Mouse (Mus musculus): ENCODE results near the gene Ikbkg.

Gene Ikbkg

DNA sequence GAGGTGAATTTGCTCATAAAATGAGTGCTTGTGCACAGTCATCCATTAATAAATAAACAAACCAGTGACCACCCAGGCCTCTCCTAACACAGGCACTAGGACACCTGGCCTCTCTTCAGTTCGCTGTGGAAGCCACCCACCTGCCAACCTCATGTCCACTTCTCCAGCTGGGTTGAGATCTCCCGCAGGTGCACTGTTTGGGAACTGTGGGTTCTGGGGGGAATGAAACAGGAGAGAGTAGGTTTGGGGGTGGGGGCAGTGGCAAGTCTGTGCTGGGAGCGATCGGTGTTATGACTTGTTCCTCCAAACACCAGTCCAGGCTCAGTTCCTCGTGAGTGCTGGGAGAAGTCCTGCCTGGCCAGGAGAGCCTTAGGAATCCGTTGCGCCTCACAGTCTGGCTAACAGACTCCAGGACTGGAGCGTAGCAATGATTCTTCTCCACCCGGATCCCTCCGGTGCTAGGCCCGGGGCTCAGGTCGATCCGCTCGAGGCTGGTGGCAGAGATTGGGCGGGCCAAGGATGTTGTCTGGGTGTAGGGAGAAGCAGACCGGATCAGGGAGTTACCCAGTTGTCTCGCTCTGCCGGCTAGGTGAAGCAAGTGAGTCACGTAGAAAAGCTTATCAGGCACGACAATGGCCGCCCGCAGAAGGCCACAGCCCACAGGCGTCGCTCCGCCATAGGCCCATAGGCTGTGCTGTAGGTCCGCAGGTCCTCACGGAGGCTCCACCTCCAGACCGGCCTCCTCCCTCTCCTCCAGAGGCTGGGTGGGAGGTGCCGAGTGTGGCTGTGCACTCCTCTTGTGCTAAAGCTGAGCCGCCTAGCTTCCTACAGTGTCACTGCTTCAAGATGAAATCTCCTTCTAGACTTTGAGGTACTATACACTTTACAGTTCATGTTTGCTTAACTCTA is at the start of gene Ikbkg, which contains the start of gene Fam3a:
Gene Ikbkg (plus strand): TSS at position 756 of the 909 bp plus-strand sequence.
Gene Fam3a (minus strand): TSS at position 738 of the 909 bp plus-strand sequence.
- 10% methylated on average over 30 of the region's 30 CpGs for WGBS

- 11% methylated on average over 13 of the region's 13 CpGs for WGBS
Observed at GRCm38 (mm10) chrX:74352645-74353466, 40.2 kb upstream of the Ikbkg start.

DNA sequence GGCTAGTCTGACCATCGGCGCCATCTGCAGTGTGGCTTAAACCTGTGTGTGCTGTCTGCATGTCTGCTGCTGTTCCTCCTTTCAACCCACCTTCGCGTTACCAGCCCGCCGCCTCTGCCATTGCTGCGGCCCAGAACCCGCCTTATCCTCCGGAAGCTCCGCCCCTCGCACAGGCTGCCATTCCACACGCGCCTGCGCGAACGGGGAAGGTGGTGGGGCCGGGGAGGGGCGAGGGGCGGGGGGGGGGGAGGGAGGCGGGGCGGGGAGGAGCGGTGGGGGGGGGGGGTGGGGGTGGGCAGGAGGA is 39.7 kb upstream of the Ikbkg start, which contains the start of gene Lage3:
Gene Lage3 (minus strand): TSS at position 152 of the 304 bp plus-strand sequence.
- WGBS = 10% methylated on average over 11 of the region's 22 CpGs

- WGBS = 89% methylated on average over 3 of the region's 3 CpGs
Observed at GRCm38 (mm10) chrX:74357069-74357468, 36.0 kb upstream of the Ikbkg start.

- 60% methylated on average over 11 of the region's 11 CpGs for WGBS
Observed at GRCm38 (mm10) chrX:74359171-74359570, 33.9 kb upstream of the Ikbkg start.

GRCm38 (mm10) chrX:74367512-74367911 is 25.6 kb upstream of the Ikbkg start:
- 41% methylated on average over 10 of the region's 10 CpGs for WGBS

DNA sequence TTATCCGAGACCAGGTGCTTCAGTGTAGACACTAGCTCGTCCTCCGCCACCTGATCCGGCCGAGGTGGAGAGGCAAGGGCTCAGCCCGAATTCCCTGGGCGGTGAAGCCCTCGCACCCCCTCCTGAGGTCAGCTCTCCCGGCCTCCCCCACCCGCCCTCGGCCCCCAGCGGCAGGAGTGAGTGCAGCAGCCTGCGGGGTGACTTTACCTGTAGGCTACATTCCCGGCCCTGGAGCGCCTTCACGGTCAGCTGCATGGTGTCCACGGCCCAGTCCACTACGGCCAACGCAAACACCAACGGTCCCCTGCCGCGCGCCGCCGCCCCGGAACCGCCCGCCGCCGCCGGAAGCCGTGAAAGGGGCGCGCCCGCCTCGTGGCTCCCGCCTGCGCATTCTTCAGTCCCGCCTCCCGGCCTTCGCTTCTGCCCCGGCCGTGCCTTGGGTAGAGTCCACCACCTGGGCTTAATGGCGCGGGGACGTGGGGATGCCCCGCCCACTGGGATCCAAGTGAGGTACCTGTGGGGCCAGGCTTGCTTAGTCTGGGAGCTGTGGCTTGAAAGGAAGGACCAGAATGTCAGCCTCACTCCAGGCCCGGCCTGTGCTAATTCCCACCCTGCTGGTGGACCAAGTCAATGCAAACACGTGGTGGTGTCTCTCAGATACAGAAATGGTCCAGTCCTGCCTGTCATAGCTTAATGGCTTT is 24.7 kb upstream of the Ikbkg start:
- 4% methylated on average over 40 of the region's 49 CpGs for WGBS

- 4% methylated on average over 25 of the region's 32 CpGs for WGBS
Observed at GRCm38 (mm10) chrX:74372888-74373549, 20.1 kb upstream of the Ikbkg start, which contains the start of the genes Ubl4a and Slc10a3. Gene Ubl4a (minus strand): TSS chrX:74373218. Gene Slc10a3 (minus strand): TSS chrX:74373349.

GRCm38 (mm10) chrX:74384451-74384850 is 8.6 kb upstream of the Ikbkg start:
- WGBS = 72% methylated on average over 2 of the region's 2 CpGs

DNA sequence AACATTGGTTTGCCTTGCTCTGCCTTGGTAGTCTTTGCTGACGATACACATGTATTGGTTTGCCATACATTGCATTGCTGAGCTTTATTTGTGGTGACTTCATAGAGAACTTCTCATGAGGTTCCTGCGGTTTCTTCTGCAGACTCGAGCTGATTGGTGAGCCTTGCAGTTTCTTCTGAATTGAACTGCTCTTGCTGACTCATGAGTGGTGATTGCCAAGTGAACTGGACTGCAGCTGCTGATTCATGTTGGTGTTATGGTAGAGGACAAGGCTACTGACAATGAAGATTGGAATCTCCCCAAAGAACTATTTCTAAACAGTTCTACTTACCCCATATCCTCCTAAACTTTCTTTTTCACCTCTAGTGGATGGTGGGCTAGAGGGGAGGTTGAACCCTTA is 7.0 kb downstream of the Ikbkg start:
- 85% methylated on average over 3 of the region's 3 CpGs for WGBS

DNA sequence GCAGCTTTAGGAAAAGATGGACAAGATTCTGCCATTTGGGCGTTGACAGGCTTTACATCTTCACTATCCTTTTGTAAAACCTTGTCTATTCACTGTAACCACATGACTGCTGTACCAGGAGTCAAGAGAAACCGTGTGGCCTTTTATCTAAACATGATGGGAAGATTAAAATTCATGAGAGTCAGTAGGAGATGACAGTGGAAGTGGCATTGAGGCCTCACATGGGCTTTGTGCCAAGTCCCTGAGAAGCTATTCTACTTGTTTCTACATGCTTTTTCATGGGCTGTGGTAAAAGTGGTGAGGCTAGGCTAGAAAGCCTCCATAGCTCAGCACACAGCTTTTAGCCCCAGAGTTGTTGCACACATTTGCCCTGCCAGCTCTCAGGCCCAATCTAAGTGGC is 15.2 kb downstream of the Ikbkg start:
- 63% methylated on average over 2 of the region's 2 CpGs for WGBS

DNA sequence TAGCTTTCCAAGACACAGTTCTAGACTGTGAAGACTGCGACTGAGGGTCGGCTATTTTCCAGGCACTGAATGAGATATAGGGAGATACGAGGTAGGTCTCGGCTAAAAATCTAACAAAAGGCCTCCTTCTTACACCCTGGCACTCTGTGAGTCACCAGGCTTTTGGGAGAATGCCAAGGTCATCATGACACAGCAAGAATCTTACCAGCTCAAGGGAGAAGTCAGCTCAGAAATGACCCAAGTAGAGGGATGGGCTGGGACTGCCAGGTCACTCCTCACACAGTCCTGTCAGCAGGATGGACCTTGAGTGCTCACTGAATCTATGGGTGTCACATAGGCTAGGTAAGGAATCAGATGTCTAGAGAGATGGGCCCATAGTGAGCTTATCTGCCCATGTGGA is 32.1 kb downstream of the Ikbkg start:
- 68% methylated on average over 4 of the region's 4 CpGs for whole genome bisulfite sequencing

- WGBS = 85% methylated on average over 1 of the region's 1 CpGs
Observed at GRCm38 (mm10) chrX:74426256-74426655, 33.2 kb downstream of the Ikbkg start.

- 76% methylated on average over 3 of the region's 3 CpGs for WGBS
Observed at GRCm38 (mm10) chrX:74427116-74427515, 34.0 kb downstream of the Ikbkg start.

DNA sequence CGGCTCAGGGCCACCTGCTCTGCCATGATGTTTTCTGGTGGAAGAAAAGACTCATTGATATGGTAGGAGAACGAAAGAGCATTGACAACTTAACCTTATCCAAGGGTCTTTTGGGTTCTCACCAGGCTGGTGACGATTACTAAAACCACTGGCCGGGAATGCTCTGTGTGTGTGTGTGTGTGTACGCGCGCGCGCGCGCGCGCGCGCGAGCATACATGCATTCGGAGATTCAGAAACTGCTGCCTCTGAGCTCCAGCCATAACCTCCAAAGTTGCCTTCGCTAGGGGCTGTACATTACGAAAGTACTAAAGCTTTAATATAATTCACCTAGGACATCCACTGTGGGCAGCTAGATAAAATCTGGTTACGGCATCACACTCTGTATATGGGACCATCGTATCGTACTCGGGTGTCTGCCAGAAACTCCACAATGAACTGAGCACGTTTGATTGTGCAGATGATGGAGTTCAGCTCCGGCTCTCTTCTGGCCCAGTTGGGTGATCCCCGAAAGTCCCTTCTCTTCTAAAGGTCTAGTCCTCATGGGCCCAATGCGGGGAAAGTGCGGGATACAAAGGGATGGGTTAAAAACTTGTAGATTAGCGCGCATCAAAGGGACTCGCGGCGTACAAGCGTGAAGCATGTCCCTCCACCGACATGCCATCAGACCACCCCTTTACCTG is 35.2 kb downstream of the Ikbkg start:
- 8% methylated on average over 35 of the region's 35 CpGs for WGBS

DNA sequence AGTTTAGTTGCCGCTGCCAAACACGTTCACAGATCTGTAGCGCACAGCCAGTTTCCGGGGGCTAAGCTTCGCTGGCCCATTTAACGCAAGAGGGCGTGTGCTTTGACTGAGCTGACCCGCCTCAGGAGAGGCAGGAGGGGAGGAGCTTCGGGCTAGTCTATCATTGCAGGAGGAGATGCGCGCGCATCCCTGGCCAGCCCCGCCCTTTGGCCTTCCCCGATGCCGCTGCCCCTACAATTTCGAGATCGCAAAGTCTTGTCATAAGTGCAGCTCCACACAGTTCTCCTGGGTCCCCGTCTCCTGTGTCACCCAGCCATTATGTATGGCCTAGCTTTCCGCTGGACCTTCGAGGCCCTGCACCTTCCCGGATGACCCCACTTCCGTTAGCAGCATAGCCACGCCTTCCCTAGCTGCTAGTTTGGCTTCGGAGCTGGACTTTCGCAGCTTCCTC is 35.8 kb downstream of the Ikbkg start, which contains the start of gene G6pdx:
Gene G6pdx (minus strand): TSS at position 369 of the 451 bp plus-strand sequence.
- WGBS = 2% methylated on average over 25 of the region's 25 CpGs

GRCm38 (mm10) chrX:74429290-74429821 is 36.3 kb downstream of the Ikbkg start:
- WGBS = 3% methylated on average over 22 of the region's 22 CpGs

- 69% methylated on average over 4 of the region's 4 CpGs for WGBS
Observed at GRCm38 (mm10) chrX:74451157-74451912, 58.2 kb downstream of the Ikbkg start.

DNA sequence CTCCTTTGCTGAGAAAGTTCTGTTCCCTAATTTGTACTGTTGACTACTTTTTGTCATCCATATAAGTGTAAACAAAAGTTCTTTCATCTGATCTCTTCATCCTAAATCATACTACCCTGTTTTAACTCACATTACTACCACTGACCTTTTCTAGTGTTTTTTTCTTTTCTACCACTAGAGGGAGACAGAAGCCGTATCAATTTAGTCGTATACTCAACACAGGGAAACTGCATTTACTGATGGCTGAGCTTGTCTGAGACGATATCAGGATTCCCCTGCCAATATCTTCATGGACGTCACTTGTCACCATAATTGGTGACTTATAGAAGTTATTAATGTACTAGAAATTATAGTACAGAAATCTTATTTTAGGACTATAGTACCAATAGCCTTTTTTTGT is 59.7 kb downstream of the Ikbkg start:
- under 1% methylated on average over 4 of the region's 4 CpGs for WGBS

Measured in cerebral cortex, adult 2 months (tissue).